Mouse (Mus musculus) spleen, adult 2 months (tissue): ENCODE data around the gene Xpnpep3. TPM values are rescaled to one million over a fixed set of nuclear protein-coding genes. Genes with fewer than 3 reads are reported as not detected.

Source experiments
- DNase-seq, 2 experiments: peaks; one replicate each; pipeline versions ENCODE4 v3.0.0 to v3.0.0-alpha.2; 2012 to 2021; ENCODE audit warnings: low spot score in 2 of 2, low read depth in 1 of 2
- H3K27ac ChIP-seq: fragments of 200-500 bp; 2 replicates; pipeline ENCODE4 v1.5.1; 2012; ENCODE audit warnings: low read length, inconsistent platforms; ENCODE audit not compliant: insufficient read depth
- H3K27me3 ChIP-seq: fragments of 200-500 bp; 2 replicates; pipeline ENCODE4 v1.6.1; 2012; ENCODE audit warnings: mild to moderate bottlenecking, moderate library complexity, low read length, inconsistent platforms; ENCODE audit not compliant: control insufficient read depth, insufficient read depth
- H3K36me3 ChIP-seq: fragments of 200-500 bp; 2 replicates; pipeline ENCODE4 v1.6.1; 2012; ENCODE audit warnings: mild to moderate bottlenecking, low read length, inconsistent platforms; ENCODE audit not compliant: control insufficient read depth, insufficient read depth
- H3K4me1 ChIP-seq: fragments of 200-500 bp; 2 replicates; pipeline ENCODE4 v1.6.1; 2011; ENCODE audit warnings: inconsistent platforms; ENCODE audit not compliant: control insufficient read depth, insufficient read depth, insufficient read length
- H3K4me3 ChIP-seq: fragments of 200-500 bp; 2 replicates; pipeline ENCODE4 v1.5.1; 2011; ENCODE audit warnings: mild to moderate bottlenecking, inconsistent platforms; ENCODE audit not compliant: insufficient read depth, insufficient read length; ENCODE audit errors: extremely low read depth
- CTCF ChIP-seq: fragments of 200-500 bp; IDR thresholded peaks from 2 replicates; pipeline ENCODE4 v1.5.1; 2011; ENCODE audit warnings: mild to moderate bottlenecking, inconsistent platforms; ENCODE audit not compliant: insufficient read depth, insufficient read length, insufficient replicate concordance; ENCODE audit errors: extremely low read depth
- POLR2A ChIP-seq: fragments of 200-500 bp; IDR thresholded peaks from 2 replicates; pipeline ENCODE4 v1.6.1; 2011; ENCODE audit warnings: low read depth, low read length, inconsistent platforms
- WGBS: fragments of 180-500 bp; shearing (Covaris S2); methylation state at CpG from one replicate; pipeline ENCODE4 v1.1.7; 2018; 5-methylcytosine and 5-hydroxymethylcytosine counted together
- polyA plus RNA-seq: library from polyadenylated mRNA; depleted of rRNA; stranded (reverse); fragments of >200 nt; gene quantifications from 2 replicates; pipeline ENCODE4 v1.2.3, GENCODE M21; 2012; rRNA removed

The Xpnpep3 gene
- polyA plus RNA-seq, 1 experiment: 7.1 TPM

- no peaks in the 10 kb centered on the region for H3K36me3 ChIP-seq
- H3K27me3 ChIP-seq: no peaks in the 10 kb centered on the region
- no peak for DNase-seq
- H3K4me3 ChIP-seq: no peak overlapping the region
- TF ChIP-seq CTCF (no peak), POLR2A (no peak)
- H3K4me1 ChIP-seq: no peaks in the 10 kb centered on the region
- 89% methylated on average over 6 of the region's 6 CpGs for WGBS
- H3K27ac ChIP-seq: no peak overlapping the region
Observed at GRCm38 (mm10) chr15:81483691-81484090, 83.8 kb downstream of the Xpnpep3 start.

GRCm38 (mm10) chr15:81485483-81485882 is 85.5 kb downstream of the Xpnpep3 start:
- H3K27ac ChIP-seq: no peak overlapping the region
- H3K36me3 ChIP-seq: no peaks in the 10 kb centered on the region
- no peaks in the 10 kb centered on the region for H3K4me1 ChIP-seq
- no peak for TF ChIP-seq CTCF
- no peak for TF ChIP-seq POLR2A
- 60% methylated on average over 4 of the region's 4 CpGs for WGBS
- H3K27me3 ChIP-seq: no peaks in the 10 kb centered on the region
- no peak for DNase-seq
- H3K4me3 ChIP-seq: no peak overlapping the region

GRCm38 (mm10) chr15:81503466-81503865 is 103.5 kb downstream of the Xpnpep3 start:
- no peaks in the 10 kb centered on the region for H3K36me3 ChIP-seq
- H3K4me3 ChIP-seq: no peak overlapping the region
- H3K27ac ChIP-seq: no peak overlapping the region
- WGBS: 93% methylated on average over 2 of the region's 2 CpGs
- H3K4me1 ChIP-seq: peaks cover 3% of the 10 kb centered on the region; the same call in 1 of the 2 replicates
- no peak for TF ChIP-seq CTCF
- TF ChIP-seq POLR2A: no peak
- no peak for DNase-seq
- no peaks in the 10 kb centered on the region for H3K27me3 ChIP-seq

- no peak for DNase-seq
- TF ChIP-seq CTCF: no peak
- TF ChIP-seq POLR2A: no peak
- Histone ChIP-seq H3K27me3 (no peaks in the 10 kb centered on the region), H3K4me1 (peaks cover 3% of the 10 kb centered on the region; the same call in 1 of the 2 replicates), H3K4me3 (no peak overlapping the region), H3K27ac (no peak overlapping the region), H3K36me3 (no peaks in the 10 kb centered on the region)
- WGBS: 94% methylated on average over 2 of the region's 2 CpGs
Observed at GRCm38 (mm10) chr15:81503995-81504394, 104.1 kb downstream of the Xpnpep3 start.

Other genes starting within 250 kb of the Xpnpep3 start
- gene Mrtfa, start 209.4 kb upstream of the Xpnpep3 start, polyA plus RNA-seq: 80.0 and 100 TPM in 2 replicates
- gene Mchr1, start 164.6 kb upstream of the Xpnpep3 start, polyA plus RNA-seq: 0.06 TPM in 1 of 2 replicates, not detected in the other
- gene Slc25a17, start 39.3 kb upstream of the Xpnpep3 start, polyA plus RNA-seq: 9.9 and 10.5 TPM in 2 replicates
- 14.1 and 16.2 TPM in 2 replicates for gene St13, start 61 bp upstream of the Xpnpep3 start, polyA plus RNA-seq
- gene Dnajb7, start 8.2 kb downstream of the Xpnpep3 start, polyA plus RNA-seq: 0.09 TPM in 1 of 2 replicates, not detected in the other
- gene Rbx1, start 66.2 kb downstream of the Xpnpep3 start, polyA plus RNA-seq: 32.3 and 32.9 TPM in 2 replicates
- gene Ep300, start 185.2 kb downstream of the Xpnpep3 start, polyA plus RNA-seq: 37.6 and 39.3 TPM in 2 replicates